Mouse (Mus musculus): Measurements from ENCODE around the gene Golga4.

DNA sequence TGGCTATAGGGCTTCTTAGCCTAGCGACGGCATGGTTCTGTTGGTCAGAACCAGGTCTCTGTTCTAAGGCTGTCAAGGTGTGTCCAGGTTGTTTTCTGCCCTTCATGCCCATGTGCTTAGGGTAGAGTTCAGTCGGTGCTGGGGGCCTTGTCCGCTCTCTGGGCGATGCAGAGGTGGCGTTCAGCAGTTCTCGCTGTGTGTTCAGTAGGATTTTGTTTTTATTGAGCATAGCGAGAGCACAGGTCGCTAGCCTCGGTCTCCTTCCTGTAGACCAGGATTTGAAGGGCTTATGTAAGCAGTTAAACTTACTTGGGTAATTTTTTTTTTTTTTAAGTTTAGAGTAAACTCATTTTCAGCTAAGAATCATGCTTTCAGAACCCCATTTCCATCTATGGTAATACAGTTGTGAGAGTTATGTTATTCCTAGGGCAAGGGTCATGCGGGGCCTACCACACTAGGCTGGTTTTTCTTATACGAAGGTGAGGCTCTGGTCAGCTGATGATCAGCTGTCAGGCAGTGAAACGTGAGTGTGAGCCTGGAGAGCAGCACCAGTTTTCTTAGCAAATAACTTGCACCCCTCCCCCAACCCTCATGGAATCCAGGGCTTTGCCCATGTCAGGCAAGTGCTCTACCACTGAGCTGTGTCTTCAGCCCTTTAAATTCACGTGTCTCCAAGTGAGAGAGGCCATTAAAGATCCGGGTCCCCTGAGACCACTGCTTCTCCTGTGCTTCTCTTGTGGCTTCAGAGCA lies 5.0 kb downstream of the Golga4 start:
- TF ChIP-seq CTCF (IDR thresholded peaks at IDR 0.05; ENCODE audit: control insufficient read depth, insufficient read depth, low read length) (no peak), POLR2A (IDR thresholded peaks at IDR 0.05; ENCODE audit: borderline replicate concordance, control insufficient read depth, low read depth, low read length) (no peak)
